Mouse (Mus musculus) liver (tissue): ENCODE data around the gene Fibcd1.

Experiments used
- DNase-seq: peaks from one replicate; pipeline ENCODE4 v3.0.0-alpha.2; 2020; ENCODE audit warnings: mixed read lengths

The Fibcd1 gene

DNA sequence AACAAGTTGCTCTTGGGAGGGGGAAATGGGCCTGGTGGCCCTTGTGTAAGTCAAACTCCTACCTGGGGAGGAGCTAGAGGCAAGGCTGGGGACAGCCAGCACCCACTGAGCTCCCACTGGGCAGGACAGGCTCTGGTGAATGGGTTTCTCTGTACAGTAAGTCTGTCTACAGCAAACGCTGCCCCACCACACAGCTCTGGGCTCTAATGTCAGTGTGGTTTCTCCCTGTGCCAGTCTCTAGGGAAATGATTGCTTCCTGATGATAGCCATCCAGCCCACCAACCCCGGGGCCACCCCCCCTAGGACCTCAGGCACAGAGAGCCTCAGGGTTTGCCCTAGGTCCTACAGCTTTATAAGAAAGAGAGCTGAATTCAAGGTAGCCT is 36.5 kb downstream of the Fibcd1 start:
- no peak for DNase-seq

DNA sequence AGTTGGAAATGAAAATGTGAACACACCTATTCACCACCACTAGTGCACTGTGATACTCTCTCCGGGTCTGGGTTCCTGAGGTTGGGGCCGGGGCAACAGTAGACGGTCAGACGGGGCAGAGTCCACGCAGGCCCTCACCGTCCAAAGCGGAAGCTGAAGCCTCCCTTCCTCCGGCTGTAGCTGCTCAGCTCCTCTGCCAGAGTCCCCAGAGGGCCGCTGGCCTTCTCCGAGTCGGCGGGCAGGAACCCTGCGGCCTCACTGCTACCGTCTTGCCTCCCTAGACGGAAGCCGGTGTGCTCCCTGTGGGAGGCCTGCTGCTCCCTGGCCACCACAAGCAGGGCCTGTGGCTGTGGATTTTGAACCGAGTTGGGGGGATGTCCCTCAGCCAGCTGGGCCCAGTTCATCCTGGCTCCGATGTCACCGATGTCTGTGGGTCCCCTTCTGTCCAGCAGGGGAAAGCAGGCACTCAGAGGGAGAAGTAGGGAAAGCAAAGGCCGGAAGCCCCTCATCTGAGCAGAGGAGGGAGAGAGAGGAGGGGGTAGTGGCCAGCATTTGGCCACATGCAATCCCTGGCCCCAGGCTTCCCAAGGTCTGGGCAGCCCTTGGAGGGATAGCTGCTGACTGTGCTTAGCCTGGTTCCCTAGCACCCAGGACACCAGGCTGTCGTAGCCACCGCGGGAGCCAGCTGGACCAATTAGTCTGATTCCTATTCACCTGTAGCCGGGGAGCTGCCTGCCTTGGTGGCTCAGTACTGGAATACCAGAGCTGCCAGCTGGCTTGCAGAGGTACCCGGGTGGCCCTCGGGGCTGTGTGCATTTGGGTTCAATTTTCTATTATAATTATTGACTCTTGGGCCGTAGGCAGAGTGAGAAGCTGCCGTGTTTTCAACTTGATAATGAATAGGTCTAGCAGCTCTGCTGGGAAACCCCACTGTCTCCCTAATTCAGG is 37.1 kb downstream of the Fibcd1 start:
- peak; percentile 14 for DNase-seq

DNA sequence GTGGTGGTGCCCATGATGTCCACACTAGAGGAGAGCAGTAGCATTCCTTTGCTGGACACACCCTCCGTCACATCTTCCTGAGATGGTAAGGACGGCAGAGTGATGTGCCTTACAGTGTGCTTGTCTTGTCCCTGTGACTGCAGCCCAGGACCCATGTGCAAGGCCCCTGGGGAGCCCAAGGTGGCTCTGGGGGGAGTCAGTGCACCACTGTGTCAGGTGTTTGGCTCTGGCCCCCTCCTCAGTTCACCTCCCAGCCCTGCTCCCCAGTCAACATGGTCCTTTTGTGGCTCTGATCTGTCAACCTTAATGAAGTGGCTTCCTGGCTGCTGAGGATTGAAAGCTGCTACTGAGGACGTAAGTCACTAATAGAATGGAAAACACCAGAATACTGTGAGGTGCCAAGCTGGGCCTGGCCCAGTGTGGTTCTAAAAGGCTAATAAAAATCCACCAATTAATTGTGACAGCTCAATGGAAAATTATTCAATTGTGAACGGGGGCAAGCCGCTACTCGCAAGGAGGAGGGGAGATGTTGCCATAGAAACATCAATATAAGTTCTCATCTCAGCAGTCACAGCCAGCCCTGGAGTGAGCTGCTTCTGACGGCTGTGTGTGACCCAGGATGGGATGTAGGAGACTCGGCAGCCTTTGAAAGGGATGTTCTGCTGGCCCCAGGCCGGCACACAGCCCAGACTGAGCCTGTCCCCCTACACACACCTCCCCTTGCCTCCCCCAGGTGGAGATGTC is 39.0 kb downstream of the Fibcd1 start:
- no peak for DNase-seq

DNA sequence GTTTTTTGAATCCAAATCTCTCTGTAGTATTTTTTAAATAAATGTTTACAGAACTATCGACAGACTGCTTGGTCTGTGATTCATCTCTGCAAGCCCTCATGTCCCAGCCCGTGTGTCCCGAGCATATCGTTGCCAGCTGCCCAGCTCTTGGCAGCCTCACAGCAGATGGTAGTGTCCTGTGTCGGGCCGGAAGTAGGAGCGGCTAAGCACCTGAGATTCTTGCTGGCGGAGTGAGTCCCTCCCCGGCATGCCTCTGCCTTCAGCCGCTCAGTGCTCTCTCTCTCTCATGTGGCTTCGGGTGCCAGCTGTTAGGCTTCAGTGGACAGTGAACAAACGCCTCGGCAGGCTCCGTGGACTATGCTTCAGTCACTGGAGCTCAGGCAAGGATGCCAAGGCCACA is 42.3 kb downstream of the Fibcd1 start:
- no peak for DNase-seq

DNA sequence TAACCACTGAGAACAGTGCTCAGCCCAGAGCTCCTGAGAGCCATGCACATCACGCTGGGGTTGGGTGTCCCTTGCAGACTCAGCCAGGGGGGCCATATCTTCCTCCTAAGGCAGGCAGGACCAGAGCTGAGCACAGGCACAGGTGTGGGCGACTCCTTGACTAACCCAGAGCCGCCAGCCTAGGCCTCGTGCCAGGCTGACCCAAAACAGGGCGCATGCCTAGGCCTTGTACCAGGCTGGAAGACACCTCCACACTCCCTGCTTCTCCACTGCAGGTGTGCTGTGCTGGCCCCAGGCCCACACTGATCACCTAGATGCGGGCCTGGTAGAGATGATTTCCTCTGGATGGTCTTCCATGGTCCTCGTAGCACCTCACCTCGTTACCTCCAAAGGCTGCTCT is 43.0 kb downstream of the Fibcd1 start:
- no peak for DNase-seq

DNA sequence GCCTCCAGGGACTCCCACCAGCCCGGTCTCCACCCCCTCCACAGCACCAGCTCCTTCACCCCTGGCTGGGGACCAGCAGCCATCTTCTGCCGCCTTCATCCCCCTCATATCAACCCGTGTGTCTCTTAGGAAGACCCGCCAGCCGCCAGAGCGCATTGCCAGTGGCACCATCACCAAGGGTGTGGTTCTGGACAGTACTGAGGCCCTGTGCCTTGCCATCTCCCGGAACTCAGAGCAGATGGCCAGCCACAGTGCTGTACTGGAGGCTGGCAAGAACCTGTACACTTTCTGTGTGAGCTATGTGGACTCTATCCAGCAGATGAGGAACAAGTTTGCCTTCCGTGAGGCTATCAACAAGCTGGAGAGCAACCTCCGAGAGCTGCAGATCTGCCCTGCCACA is 44.4 kb downstream of the Fibcd1 start:
- no peak for DNase-seq

DNA sequence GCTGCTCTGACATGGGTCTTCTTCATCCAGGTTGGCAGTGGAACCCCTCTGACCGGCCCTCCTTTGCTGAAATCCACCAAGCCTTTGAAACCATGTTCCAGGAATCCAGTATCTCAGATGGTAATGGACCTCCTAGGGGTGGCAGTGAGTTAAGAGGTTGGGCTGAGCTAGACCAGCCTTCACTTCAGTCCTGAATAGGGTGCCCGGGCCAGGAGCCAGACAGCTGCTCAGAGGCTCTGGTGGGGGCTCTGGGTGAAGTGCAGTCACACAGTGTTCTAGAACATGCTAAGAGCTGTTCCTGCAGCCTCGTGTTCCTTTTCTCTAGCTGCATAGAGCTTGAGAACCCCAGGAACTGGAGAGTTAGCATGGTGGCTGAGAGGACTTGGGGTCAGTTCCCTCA is 48.9 kb downstream of the Fibcd1 start:
- DNase-seq, result no peak

DNA sequence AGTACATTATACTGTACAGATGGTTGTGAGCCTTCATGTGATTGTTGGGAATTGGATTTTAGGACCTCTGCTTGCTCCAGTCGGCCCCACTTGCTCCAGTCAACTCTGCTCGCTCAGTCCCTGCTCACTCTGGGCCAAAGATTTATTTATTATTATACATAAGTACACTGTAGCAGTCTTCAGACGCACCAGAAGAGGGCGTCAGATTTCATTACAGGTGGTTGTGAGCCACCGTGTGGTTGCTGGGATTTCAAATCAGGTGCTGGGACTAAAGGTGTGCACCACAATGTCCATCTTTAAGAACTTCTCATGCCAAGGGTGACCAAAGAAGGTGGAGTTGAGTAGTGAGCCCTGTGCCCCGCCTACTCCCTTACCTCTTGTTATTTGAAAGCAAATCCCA is 53.2 kb downstream of the Fibcd1 start:
- DNase-seq, result no peak

DNA sequence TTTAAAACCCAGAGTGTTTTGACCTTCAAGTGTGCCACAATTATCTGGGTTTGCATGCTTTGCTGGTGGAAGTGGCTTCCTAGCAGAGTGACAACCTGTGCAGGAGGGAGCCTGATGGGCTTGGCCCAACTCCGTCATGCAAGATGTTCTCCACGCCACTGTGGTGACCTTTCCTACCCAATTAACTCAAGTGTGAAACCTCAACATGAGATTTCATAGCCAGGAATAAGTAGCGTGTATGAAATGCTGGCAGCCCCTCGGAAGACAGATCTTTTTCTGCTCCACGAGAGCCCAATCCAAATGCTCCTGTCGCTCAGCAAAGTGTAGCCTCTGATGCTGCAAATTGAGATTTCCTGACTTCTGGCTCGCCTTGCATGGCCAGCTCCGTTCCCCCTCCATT is 54.5 kb downstream of the Fibcd1 start:
- DNase-seq, result no peak

DNA sequence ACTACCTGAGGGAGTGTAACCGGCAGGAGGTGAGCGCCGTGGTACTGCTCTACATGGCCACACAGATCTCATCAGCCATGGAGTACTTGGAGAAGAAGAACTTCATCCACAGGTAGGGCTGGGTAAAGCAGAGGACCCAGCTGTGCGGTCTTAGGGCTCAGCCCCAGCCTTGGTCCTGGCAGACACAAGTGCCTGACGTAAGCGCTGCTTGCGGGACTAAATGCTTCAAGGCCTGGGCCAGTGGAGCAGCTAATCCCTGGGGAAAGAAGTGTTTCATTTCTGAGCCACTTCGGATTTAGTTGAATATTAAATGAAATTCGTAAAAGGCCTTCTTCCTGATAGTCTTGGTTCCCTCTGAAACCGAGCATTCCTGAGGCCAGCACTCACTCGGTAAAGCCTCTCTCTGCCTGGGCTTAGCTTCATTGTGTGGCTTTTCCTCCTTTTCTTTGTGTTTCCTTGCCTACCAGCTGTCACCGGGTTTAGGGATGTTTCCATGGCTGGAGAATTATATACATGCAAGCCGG is 55.0 kb downstream of the Fibcd1 start:
- no peak for DNase-seq

DNA sequence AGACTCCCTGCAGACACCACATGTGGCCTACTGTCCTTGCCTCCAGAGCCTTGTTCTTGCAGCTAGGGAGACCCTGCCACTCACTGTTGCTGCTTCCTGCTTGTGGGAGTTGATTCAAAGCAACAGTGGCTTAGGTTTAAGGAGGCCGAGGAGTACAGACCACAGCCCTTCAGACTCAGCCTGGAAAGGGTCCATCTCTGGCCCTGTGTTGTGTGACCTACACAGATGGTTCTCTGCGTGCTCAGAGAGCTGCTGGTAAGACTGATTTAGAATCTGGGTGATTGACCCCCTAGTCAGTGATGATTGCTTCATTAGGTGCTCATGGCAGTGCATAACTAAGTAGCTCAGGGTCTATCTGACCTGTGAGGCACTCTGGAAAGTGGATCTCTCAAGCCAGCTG is 56.6 kb downstream of the Fibcd1 start:
- no peak for DNase-seq

DNA sequence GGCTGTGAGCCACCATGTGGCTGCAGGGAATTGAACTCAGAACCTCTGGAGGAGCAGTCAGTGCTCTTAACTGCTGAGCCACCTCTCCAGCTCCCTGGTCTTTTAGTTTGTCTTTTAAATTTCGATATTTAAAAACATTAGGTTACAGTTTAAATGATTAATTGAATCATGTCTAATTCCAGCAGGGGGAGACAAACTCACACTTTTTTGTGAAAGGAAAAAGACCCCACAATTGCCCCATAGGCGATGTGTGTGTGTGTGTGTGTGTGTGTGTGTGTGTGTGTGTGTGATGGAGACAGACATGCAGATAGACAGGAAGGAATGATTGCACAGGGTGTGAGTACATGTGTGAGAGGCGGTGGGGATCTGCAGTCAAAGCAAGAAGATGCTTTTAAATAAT is 57.6 kb downstream of the Fibcd1 start:
- DNase-seq, result no peak

DNA sequence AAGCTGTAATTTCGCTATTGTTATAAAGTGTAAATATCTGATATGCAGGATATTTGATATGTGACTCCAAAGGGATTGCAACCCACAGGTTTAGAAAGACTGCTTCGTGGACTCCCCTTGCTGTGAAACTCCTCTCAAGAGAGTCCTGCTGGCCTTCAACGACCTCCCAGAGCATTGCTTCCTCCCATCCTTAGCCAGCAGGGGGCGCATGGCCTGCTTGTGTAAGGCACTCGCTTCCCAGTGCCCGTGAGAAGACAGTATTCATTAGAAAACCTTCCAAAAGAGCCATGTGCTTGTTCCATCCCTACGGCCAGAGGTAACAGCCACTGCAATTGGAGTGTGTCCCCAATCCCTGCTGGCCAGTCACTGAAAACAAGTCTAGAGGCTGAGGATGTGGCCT is 58.8 kb downstream of the Fibcd1 start:
- DNase-seq, result peak; percentile 81

DNA sequence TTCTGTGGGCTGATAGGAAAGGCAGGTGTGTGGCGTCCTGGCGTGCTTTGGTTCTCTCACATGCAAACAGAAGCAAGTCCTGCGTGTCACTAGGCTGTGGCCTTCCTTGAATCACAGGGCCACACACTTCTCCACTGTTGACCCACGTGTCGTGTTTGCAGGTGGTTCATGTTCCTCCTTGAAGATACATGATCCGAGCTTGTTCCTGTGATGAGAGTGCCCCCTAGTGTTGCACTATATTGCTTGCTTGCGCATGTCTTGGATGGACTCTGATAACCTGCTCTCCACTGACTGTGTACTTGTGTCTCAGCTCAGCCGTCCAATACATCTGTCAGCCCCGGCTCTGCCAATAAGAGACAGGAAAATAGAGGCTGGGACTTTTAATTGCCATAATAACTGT is 60.7 kb downstream of the Fibcd1 start:
- peak; percentile 64 for DNase-seq

DNA sequence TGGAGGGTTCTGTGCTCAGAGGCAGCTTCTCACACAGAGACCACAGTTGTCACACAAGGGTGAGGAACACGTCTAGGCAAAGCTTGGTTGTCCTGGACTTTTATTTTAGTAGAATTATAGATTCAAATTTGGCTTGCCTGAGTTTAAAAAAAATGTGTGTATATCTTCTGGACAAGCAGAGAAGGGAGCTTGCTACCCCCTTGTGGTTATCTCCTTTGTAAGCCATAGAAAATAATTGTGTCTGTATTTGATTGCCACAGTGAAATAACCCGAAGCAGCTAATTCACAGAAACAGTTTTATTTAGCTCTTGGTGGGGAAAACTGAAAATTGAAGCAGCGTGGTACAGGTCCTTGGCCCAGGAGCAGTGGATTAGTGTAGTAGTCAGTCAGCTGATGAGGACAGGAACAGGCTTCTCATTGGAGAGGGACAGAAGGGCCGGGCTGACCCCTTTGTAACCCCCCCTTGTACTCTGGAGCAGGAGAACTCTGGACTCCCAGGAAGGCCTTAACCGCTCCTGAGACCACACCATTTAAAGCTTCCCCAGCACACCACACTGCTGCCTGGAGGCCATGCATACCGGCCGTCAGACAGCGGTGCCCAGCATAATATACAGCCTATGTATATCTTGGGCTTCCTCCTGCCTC is 62.7 kb downstream of the Fibcd1 start:
- DNase-seq, result no peak

DNA sequence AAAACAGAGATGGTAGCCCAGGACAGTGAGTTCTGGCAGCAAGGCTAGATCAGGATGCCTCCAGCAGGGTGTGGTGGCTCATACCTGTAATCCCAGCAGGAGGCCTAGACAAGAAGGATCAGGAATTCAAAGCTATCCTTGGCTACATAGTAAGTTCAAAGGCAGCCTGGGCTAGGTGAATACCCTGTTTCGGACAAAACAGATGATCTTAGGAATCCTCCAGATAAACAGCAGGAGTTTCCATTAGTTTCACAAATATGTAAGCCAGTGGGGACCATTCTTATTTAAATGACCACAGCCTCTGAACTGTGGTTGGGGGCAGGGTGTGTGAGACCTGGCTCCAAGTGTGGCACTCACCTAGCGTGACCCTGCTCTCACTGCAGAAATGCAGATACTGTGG is 66.5 kb downstream of the Fibcd1 start:
- no peak for DNase-seq

DNA sequence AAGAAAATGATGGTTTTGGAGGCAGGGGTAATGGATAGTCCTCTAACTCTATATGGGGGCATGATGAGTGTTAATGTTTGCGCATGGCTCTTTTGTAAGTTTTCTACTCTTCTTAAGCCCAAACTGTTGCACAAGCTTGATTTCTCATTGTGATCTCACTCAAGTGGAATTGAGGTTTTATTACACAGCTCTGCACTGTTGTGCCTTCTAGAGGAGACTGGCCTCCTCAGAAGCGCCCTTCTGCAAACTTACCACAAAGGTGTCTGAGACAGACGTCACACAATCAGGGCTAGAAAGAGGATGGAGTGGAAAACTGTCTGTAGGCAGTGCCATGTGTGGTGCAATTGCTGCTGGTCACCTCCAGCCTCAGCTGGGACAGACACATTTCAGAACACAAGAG is 69.3 kb downstream of the Fibcd1 start:
- no peak for DNase-seq

DNA sequence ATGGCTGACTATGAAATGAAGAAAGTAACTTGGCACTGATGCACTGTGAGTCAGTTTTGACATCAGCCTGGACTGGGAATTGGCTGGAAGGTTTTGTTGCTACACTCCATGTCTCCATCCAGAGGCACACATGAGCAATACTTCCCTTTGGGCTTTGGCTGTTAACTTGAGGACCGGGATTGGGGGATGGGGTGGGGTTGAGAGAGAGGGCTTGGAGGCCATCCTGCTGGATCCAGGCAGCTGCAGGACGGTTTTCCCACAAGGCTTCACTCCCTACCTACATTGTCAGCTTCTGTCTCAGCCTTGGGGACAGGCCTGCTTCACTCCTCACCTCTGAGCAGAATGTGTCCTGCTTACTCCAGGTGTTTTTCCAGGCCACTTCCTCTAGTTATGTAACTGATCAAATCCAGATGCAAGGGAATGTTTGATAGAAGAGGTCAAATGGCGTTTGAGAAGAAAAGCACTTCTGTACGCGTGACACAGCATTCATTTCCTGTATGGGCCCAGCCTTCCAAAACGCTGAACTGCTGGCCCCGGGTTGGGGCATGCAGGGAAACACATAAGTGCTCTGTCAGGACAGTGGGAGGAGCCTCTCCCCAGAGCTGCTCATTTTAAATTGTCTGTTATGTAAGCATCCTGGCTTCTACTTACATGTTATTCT is 74.9 kb downstream of the Fibcd1 start:
- peak; percentile 46 for DNase-seq

DNA sequence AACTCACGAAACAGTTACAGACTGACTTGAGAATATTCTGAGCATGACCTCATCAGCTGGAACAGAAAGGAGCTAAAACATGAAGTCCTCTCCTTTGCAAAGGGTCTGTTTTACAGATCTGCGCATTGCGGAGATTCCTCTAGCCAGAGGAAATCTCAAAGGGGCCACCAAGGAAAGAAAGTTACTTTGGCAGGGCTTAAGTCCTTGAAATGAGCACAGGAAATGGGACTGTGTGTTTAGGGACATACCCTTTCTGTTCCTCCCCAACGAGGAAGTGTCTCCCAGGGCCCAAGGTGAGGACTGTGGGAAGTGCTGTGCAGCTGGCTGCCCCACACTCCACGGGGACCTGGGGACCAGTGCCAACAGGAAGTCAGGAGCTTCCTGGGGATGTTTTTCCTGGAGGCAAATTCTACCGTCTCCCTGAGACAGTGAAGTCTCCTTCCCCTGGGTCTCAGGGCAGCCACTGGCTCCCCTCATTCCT is 76.1 kb downstream of the Fibcd1 start:
- DNase-seq, result no peak

DNA sequence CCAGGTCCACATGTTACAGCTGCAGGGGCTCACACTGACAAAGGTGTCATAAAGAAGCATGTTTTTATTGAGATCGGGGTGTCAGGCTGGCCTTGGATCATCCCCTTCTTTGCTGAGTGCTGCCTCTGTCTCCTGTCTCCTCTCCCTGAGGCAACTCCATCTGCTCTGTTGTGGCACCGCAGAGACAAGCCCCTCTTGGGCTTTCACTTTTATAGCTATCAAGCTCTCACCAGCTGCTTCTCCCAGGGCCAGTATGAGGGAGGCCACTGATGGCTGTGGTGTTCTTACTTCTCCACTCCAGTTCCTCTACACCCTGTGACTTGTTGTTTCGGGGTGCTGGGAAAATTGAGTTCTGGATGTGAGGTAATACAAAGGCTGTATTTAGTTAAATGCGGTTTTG is 76.7 kb downstream of the Fibcd1 start:
- DNase-seq, result no peak

DNA sequence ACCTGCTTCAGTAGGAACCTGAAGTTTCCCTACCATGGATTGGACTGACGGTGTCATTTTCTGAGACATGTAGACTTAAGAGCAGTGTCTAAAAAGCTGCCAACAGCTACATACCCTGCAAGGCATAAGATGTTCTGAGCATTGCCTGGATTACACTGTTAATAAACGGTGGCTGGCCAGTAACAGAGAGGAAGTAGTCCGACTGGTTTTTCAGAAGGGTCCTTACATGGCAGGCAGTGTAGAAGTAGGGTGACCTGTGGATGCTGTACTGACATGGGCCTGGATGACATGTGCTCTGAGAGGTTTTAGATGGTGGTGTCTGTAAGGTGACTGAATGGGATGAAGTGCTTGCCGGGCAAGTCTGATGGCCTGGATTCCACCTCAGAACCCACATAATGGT is 78.0 kb downstream of the Fibcd1 start:
- no peak for DNase-seq

DNA sequence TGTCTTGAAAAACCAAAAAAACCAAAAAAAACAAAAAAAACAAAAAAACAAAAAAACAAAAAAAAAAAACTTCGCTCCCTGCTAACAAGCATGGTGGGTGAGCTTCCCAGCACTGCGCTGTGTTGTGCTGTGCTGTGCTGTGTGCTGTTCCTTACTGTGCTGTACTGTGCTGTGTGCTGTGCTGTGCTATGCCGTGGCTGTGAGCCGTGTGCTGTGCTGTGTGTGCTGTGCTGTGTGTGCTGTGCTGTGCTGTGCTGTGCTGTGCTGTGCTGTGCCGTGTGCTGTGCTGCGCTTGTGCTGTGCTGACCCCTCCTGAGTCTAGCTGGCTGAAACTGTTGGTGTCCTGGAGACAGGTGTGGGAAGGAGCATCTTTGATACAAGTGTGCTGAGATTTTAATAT is 78.7 kb downstream of the Fibcd1 start:
- DNase-seq, result no peak
